Mouse (Mus musculus) lung, embryonic 16.5 days (tissue): ENCODE data around the gene Card19. TPM values are rescaled to one million over a fixed set of nuclear protein-coding genes. Genes with fewer than 3 reads are reported as not detected.

Experiments used
- ATAC-seq: fragments of 200-750 bp; cut with Nextera tagmentation; 2 replicates; pipeline ENCODE4 v1.8.0; 2017; ENCODE audit warnings: low read depth, mild to moderate bottlenecking, moderate library complexity
- H3K27ac ChIP-seq: fragments of 300-500 bp; sonication (generic); 2 replicates; pipeline ENCODE4 v1.5.1; 2014; ENCODE audit warnings: mild to moderate bottlenecking, control low read depth, low read length
- H3K27me3 ChIP-seq: fragments of 300-500 bp; sonication (generic); 2 replicates; pipeline ENCODE4 v1.6.1; 2014; ENCODE audit warnings: low read depth, low read length, mixed read lengths; ENCODE audit not compliant: control insufficient read depth, insufficient read depth
- H3K36me3 ChIP-seq: fragments of 300-500 bp; sonication (generic); 2 replicates; pipeline ENCODE4 v1.6.1; 2014; ENCODE audit warnings: low read length; ENCODE audit not compliant: control insufficient read depth, insufficient read depth
- H3K4me1 ChIP-seq: fragments of 300-500 bp; sonication (generic); replicated peaks from 2 replicates; pipeline ENCODE4 v1.6.1; 2014; ENCODE audit warnings: low read length, mixed read lengths; ENCODE audit not compliant: control insufficient read depth, insufficient read depth
- H3K4me2 ChIP-seq: fragments of 300-500 bp; sonication (generic); 2 replicates; pipeline ENCODE4 v1.6.1; 2014; ENCODE audit warnings: low read depth, low read length, control low read depth
- H3K4me3 ChIP-seq: fragments of 300-500 bp; sonication (generic); 2 replicates; pipeline ENCODE4 v1.5.1; 2014; ENCODE audit warnings: mild to moderate bottlenecking, low read length, control low read depth
- H3K9ac ChIP-seq: fragments of 300-500 bp; sonication (generic); 2 replicates; pipeline ENCODE4 v1.6.1; 2014; ENCODE audit warnings: low read length, control low read depth
- H3K9me3 ChIP-seq: fragments of 300-500 bp; sonication (generic); 2 replicates; pipeline ENCODE4 v1.6.1; 2016; ENCODE audit warnings: low read length; ENCODE audit not compliant: control insufficient read depth
- WGBS: fragments of 180-500 bp; shearing (Covaris S2); extraction: QIAGEN DNeasy Blood & Tissue Kit; methylation state at CpG from one replicate; pipeline ENCODE4 v1.1.7; 2014; 5-methylcytosine and 5-hydroxymethylcytosine counted together
- polyA plus RNA-seq: library from polyadenylated mRNA; unstranded; fragments of >200 nt; fragmentation: Nextera tagmentation; extraction: Ambion mirVana; gene quantifications from 2 replicates; pipeline ENCODE4 v1.2.1, GENCODE M21; 2015

The Card19 gene
- polyA plus RNA-seq, 1 experiment from 2014 or later = 57.1 TPM

DNA sequence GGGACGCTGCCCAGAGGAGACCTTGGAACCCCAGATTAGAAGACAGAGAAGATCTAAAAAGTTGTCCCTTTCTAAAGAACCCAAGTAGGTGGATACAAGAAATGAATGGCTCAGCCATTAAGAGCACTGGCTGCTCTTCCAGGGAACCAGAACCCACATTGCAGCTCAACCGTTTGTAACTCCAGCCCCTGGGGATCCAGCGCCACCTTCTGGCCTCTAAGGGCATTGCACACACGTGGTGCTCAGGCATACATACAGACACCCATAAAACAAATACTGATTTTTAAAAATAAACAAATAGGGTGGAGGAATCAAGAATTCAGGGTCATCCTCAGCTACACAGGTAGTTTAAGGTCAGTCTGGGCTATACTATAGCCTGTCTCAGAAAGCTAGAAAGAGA lies 59.2 kb downstream of the Card19 start:
- no peak overlapping the region for H3K4me2 ChIP-seq
- no peaks in the 10 kb centered on the region for H3K9me3 ChIP-seq
- H3K4me1 ChIP-seq = no peaks in the 10 kb centered on the region
- no peak overlapping the region for H3K27ac ChIP-seq
- no peak overlapping the region for H3K4me3 ChIP-seq
- no peak for ATAC-seq
- WGBS = 73% methylated on average over 4 of the region's 4 CpGs
- H3K36me3 ChIP-seq = no peaks in the 10 kb centered on the region
- H3K27me3 ChIP-seq = no peaks in the 10 kb centered on the region
- H3K9ac ChIP-seq = no peak overlapping the region

DNA sequence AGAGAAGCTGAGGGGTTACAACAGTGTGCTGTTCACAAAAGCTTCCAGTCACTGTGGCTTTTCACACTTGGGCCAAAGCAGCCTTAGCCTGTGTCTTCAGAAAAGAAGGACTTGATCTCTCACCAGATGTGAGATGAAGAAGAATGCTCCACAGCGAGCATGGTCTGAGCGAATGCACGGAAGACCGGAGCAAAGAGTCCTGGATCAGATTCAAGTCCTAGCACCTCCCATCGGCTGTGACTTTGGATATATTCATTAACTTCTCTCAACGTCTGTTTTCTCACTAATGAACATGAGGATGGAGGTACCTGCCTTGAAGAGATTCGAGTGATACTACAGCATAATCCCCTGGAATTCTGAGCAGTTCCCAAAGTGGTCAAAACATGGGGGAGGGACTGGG lies 61.2 kb downstream of the Card19 start:
- no peaks in the 10 kb centered on the region for H3K4me1 ChIP-seq
- ATAC-seq = no peak
- H3K9ac ChIP-seq = no peak overlapping the region
- no peak overlapping the region for H3K4me2 ChIP-seq
- WGBS = 41% methylated on average over 7 of the region's 7 CpGs
- H3K27me3 ChIP-seq = no peaks in the 10 kb centered on the region
- no peaks in the 10 kb centered on the region for H3K9me3 ChIP-seq
- H3K27ac ChIP-seq = no peak overlapping the region
- H3K4me3 ChIP-seq = no peak overlapping the region
- H3K36me3 ChIP-seq = no peaks in the 10 kb centered on the region

DNA sequence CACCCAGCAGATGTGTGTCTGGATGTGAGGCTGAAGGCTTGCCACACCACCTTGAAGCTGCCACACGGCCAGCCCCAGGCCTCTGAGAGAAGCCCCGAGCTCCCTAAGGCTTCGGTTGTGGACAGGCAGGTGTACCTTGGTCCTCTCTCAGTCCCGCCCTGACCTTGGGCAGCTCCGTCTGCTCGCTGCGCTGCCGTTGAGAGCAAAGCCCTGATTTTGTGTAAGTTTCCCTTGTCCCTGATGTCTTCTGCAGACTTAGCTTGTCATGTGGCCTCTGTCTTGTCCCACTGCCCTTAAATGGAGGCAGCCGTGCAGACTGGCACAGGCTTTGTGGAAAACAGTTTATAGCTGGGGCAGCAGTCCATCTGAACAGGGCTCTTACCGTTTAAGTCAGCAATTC lies 61.8 kb downstream of the Card19 start:
- no peak for ATAC-seq
- WGBS = 75% methylated on average over 10 of the region's 10 CpGs
- Histone ChIP-seq H3K9me3 (no peaks in the 10 kb centered on the region), H3K4me3 (no peak overlapping the region), H3K36me3 (no peaks in the 10 kb centered on the region), H3K27ac (no peak overlapping the region), H3K4me2 (no peak overlapping the region), H3K4me1 (no peaks in the 10 kb centered on the region), H3K9ac (no peak overlapping the region), H3K27me3 (0 out of 2 replicates have a peak, but pooled peaks cover 4% of the 10 kb centered on the region)

Other genes starting within 250 kb of the Card19 start
- gene Fam120a, start 248.0 kb downstream of the Card19 start, polyA plus RNA-seq = 22.6 and 22.8 TPM in 2 replicates
- gene Wnk2, start 68.0 kb downstream of the Card19 start, polyA plus RNA-seq = 0.85 and 0.98 TPM in 2 replicates
- 46.8 and 47.5 TPM in 2 replicates for gene Ninj1, start 28.6 kb downstream of the Card19 start, polyA plus RNA-seq
- gene Susd3, start 32.7 kb upstream of the Card19 start, polyA plus RNA-seq = 1.6 and 2.2 TPM in 2 replicates
- 0.26 and 0.33 TPM in 2 replicates for gene Fgd3, start 104.3 kb upstream of the Card19 start, polyA plus RNA-seq
- 31.2 and 32.1 TPM in 2 replicates for gene Bicd2, start 125.5 kb upstream of the Card19 start, polyA plus RNA-seq
- 15.7 and 16.2 TPM in 2 replicates for gene Ippk, start 205.2 kb upstream of the Card19 start, polyA plus RNA-seq